ENCODE assay signal across 25 mouse cellular contexts in the genomic region with DNA sequence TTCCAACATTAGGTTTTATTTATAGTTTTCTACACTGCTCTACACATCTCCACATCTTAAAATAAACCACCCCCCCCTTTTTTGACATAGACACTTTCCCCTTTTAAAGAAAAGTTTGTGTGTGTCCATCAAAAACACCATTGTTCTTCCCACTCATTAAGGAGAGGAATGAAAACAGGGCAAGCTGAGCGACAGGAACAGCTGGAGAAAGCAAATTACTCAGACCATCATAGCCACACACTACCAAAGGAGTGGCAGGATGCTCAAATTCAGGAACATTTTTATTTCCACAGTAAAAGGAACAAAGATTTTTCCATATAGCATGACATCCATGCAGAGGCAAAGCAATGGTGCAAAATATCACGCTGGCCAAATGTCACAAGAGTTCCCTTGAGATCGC.
DNase-seq lines count a peak whose midpoint lies in the region; ATAC-seq and TF ChIP-seq lines count a peak whose summit lies in the region.
"Had no signal": no experiment of that assay in that cellular context is flagged by ENCODE, and none has a peak within 500 bp of the region (broad histone marks: within the 10 kb centered on the region; RNA-seq: fewer than 3 reads in every experiment).

No protein-coding gene starts in this region.

- H3K9me3 ChIP-seq in midbrain, embryonic 16.5 days (replicated peaks; ENCODE audit: control insufficient read depth, low read length, poor library complexity, severe bottlenecking): no peaks in the 10 kb centered on the region
- H3K9me3 ChIP-seq: embryonic facial prominence, embryonic 12.5 days; embryonic facial prominence, embryonic 15.5 days; forebrain, embryonic 10.5 days; forebrain, embryonic 12.5 days; G1E had no signal

- H3K36me3 ChIP-seq in C2C12 (ENCODE audit: control insufficient read depth, insufficient read depth) (no peaks in the 10 kb centered on the region), myocyte (ENCODE audit: control insufficient read depth, insufficient read depth) (peaks cover 4% of the 10 kb centered on the region)
- no peaks in the 10 kb centered on the region for H3K36me3 ChIP-seq in midbrain, embryonic 16.5 days (ENCODE audit: control insufficient read depth, insufficient read depth, low read length)
- H3K36me3 ChIP-seq: G1E had no signal

- H3ac ChIP-seq in C2C12 (ENCODE audit: control insufficient read depth, insufficient read length, low read depth): no peak overlapping the region
- no peak overlapping the region for H3ac ChIP-seq in myocyte (ENCODE audit: control insufficient read depth, insufficient read length)

- TF ChIP-seq POLR2A in myocyte (IDR thresholded peaks at IDR 0.05; ENCODE audit: insufficient read length, low read depth): no peak

- TF ChIP-seq CTCF in gastrocnemius, adult 2 months (IDR thresholded peaks at IDR 0.05): no peak
- no peak for TF ChIP-seq CTCF in C2C12 (IDR thresholded peaks at IDR 0.05; ENCODE audit: control insufficient read depth, insufficient read depth, insufficient read length)

- H3K4me1 ChIP-seq in midbrain, embryonic 16.5 days (ENCODE audit: control insufficient read depth, insufficient read depth, low read length): peaks cover 18% of the 10 kb centered on the region
- H3K4me1 ChIP-seq: embryonic facial prominence, embryonic 12.5 days; embryonic facial prominence, embryonic 15.5 days had no signal

- H3K79me2 ChIP-seq in C2C12 (ENCODE audit: control insufficient read depth, insufficient read depth) (no peaks in the 10 kb centered on the region), myocyte (ENCODE audit: control insufficient read depth, insufficient read depth) (no peaks in the 10 kb centered on the region)

- H3K4me2 ChIP-seq in myocyte (ENCODE audit: low read depth): peak overlapping the region; percentile 83
- no peak overlapping the region for H3K4me2 ChIP-seq in midbrain, embryonic 16.5 days (ENCODE audit: low read length)
- H3K4me2 ChIP-seq: embryonic facial prominence, embryonic 12.5 days; embryonic facial prominence, embryonic 15.5 days; forebrain, embryonic 12.5 days had no signal

- intact Hi-C loops in gastrocnemius, adult 2 months (cut with DNase I): no loop called here

- no peaks in the 10 kb centered on the region for H3K27me3 ChIP-seq in C2C12 (ENCODE audit: control insufficient read depth, insufficient read depth, insufficient read length)
- no peaks in the 10 kb centered on the region for H3K27me3 ChIP-seq in myocyte (ENCODE audit: control insufficient read depth, insufficient read depth, insufficient read length)
- no peaks in the 10 kb centered on the region for H3K27me3 ChIP-seq in midbrain, embryonic 16.5 days (ENCODE audit: control insufficient read depth, insufficient read depth, low read depth, low read length)
- H3K27me3 ChIP-seq: CH12.LX; embryonic facial prominence, embryonic 12.5 days; embryonic facial prominence, embryonic 15.5 days; forebrain, embryonic 12.5 days; Patski had no signal

- no peaks in the 10 kb centered on the region for H3K79me3 ChIP-seq in C2C12 (ENCODE audit: low read depth)

- WGBS in midbrain, embryonic 16.5 days: 96% methylated on average over 3 of the region's 3 CpGs

- H3K9ac ChIP-seq in midbrain, embryonic 16.5 days (ENCODE audit: low read depth, low read length): no peak overlapping the region
- H3K9ac ChIP-seq: embryonic facial prominence, embryonic 12.5 days; embryonic facial prominence, embryonic 15.5 days; forebrain, embryonic 12.5 days had no signal

- H3K4me3 ChIP-seq in gastrocnemius, adult 2 months: no peak overlapping the region
- H3K4me3 ChIP-seq in C2C12 (ENCODE audit: insufficient read depth, poor library complexity, severe bottlenecking): no peak overlapping the region
- H3K4me3 ChIP-seq in myocyte: no peak overlapping the region
- H3K4me3 ChIP-seq in midbrain, embryonic 16.5 days (ENCODE audit: low read depth, low read length): no peak overlapping the region
- H3K4me3 ChIP-seq: embryonic facial prominence, embryonic 12.5 days; embryonic facial prominence, embryonic 15.5 days; erythroblast, embryonic 14.5 days; forebrain, embryonic 10.5 days; forebrain, embryonic 12.5 days had no signal

- ATAC-seq in midbrain, embryonic 16.5 days: no peak
- ATAC-seq: activated CD4-positive, CD25-positive, alpha-beta regulatory T cell, adult 4 months; CD4-positive, CD25-positive, alpha-beta regulatory T cell, adult 4 months; forebrain, embryonic 14.5 days; forebrain, embryonic 16.5 days; Patski had no signal

- H3K27ac ChIP-seq in gastrocnemius, adult 2 months: no peak overlapping the region
- no peak overlapping the region for H3K27ac ChIP-seq in midbrain, embryonic 16.5 days (ENCODE audit: low read length)
- H3K27ac ChIP-seq: embryonic facial prominence, embryonic 12.5 days; embryonic facial prominence, embryonic 15.5 days; forebrain, embryonic 10.5 days; forebrain, embryonic 12.5 days had no signal

- peak; percentile 7 for DNase-seq in gastrocnemius, postnatal 10 days
- no peak for DNase-seq in gastrocnemius, adult 2 months
- DNase-seq: adrenal gland, adult 8-10 months; adrenal gland, postnatal 14 days; adrenal gland, postnatal 36 days; cerebellum, adult 11-12 months; cerebellum, adult 2 months; cerebellum, adult 9-10 months; cerebellum, postnatal 10 days; cerebellum, postnatal 25 days had no signal

TF ChIP-seq in C2C12, 6 proteins besides CTCF, POLR2A, EP300 and RAD21:
- TF ChIP-seq USF1 (IDR thresholded peaks at IDR 0.05; ENCODE audit: low read depth): no peak
- no peak for TF ChIP-seq MAX (IDR thresholded peaks at IDR 0.05)
- TF ChIP-seq MYOG (IDR thresholded peaks at IDR 0.05; ENCODE audit: control insufficient read depth, extremely low read depth, insufficient read length): no peak
- no peak for TF ChIP-seq CEBPB (IDR thresholded peaks at IDR 0.05; ENCODE audit: low read depth)
- no peak for TF ChIP-seq FOSL1 (IDR thresholded peaks at IDR 0.05; ENCODE audit: insufficient read depth, low read length, poor library complexity, severe bottlenecking)
- TF ChIP-seq MYOD1 (IDR thresholded peaks at IDR 0.05; ENCODE audit: control insufficient read depth, insufficient read length, low read depth): peak; percentile 98

TF ChIP-seq in myocyte, 11 proteins besides CTCF, POLR2A, EP300 and RAD21:
- TF ChIP-seq MYOD1 (IDR thresholded peaks at IDR 0.05; ENCODE audit: control insufficient read depth in 1 of 3, insufficient read length in 2 of 3, low read depth in 2 of 3) (peak; percentile 89 to 98 (median 98)), USF1 (IDR thresholded peaks at IDR 0.05; ENCODE audit: low read depth) (no peak), TCF3 (IDR thresholded peaks at IDR 0.05; ENCODE audit: insufficient read length, low read depth) (peak; percentile 43), MAX (IDR thresholded peaks at IDR 0.05; ENCODE audit: low read depth) (no peak), CEBPB (IDR thresholded peaks at IDR 0.05; ENCODE audit: insufficient read depth, poor library complexity, severe bottlenecking) (no peak), POLR2AphosphoS2 (IDR thresholded peaks at IDR 0.05; ENCODE audit: insufficient read length, low read depth) (no peak), SRF (IDR thresholded peaks at IDR 0.05; ENCODE audit: control insufficient read depth, insufficient read length, low read depth) (no peak), TCF12 (IDR thresholded peaks at IDR 0.05; ENCODE audit: insufficient read depth, poor library complexity, severe bottlenecking) (peak; percentile 85), E2F4 (IDR thresholded peaks at IDR 0.05; ENCODE audit: insufficient read depth) (no peak), REST (IDR thresholded peaks at IDR 0.05; ENCODE audit: insufficient read depth, insufficient read length) (no peak), MYOG (IDR thresholded peaks at IDR 0.05; ENCODE audit: control insufficient read depth in 1 of 3, insufficient read depth in 1 of 3, insufficient read length in 2 of 3, low read depth in 2 of 3) (peak in 1 of 3 experiments; percentile 28)
